Mouse (Mus musculus) intestine, embryonic 14.5 days (tissue): ENCODE measurements at regions not wholly inside any gene's neighbourhood (a gene's known extent, or its start where the extent isn't known, plus 50 kb on each side); places are given as distances from the start of the nearest gene placed in this dataset.
A peak's percentile ranks its signal among the peaks of the same experiment; 100 is the strongest.

ENCODE experiments used
- ATAC-seq: fragments of 200-750 bp; cut with Nextera tagmentation; replicated peaks from 2 replicates; pipeline ENCODE4 v1.8.0; 2017; ENCODE audit warnings: low read depth, moderate number of reproducible peaks, moderate TSS enrichment, moderate library complexity; ENCODE audit not compliant: low FRiP score, low TSS enrichment
- DNase-seq: peaks from one replicate; pipeline ENCODE4 v3.0.0-alpha.2; 2018; ENCODE audit warnings: low spot score
- H3K27ac ChIP-seq: fragments of 300-500 bp; sonication (generic); 2 replicates; pipeline ENCODE4 v1.5.1; 2014; ENCODE audit warnings: low read depth, mild to moderate bottlenecking, control low read depth
- H3K27me3 ChIP-seq: fragments of 300-500 bp; sonication (generic); replicated peaks from 2 replicates; pipeline ENCODE4 v1.6.1; 2014; ENCODE audit warnings: low read length, control low read depth; ENCODE audit not compliant: control insufficient read depth, insufficient read depth
- H3K36me3 ChIP-seq: fragments of 300-500 bp; sonication (generic); 2 replicates; pipeline ENCODE4 v1.6.1; 2014; ENCODE audit warnings: low read length, control low read depth; ENCODE audit not compliant: control insufficient read depth, insufficient read depth
- H3K4me1 ChIP-seq: fragments of 300-500 bp; sonication (generic); replicated peaks from 2 replicates; pipeline ENCODE4 v1.6.1; 2014; ENCODE audit warnings: low read length, control low read depth, mixed read lengths; ENCODE audit not compliant: control insufficient read depth, insufficient read depth
- H3K4me2 ChIP-seq: fragments of 300-500 bp; sonication (generic); 2 replicates; pipeline ENCODE4 v1.6.1; 2014; ENCODE audit warnings: low read length
- H3K4me3 ChIP-seq: fragments of 300-500 bp; sonication (generic); 2 replicates; pipeline ENCODE4 v1.5.1; 2014; ENCODE audit warnings: low read depth, low read length, control low read depth, mixed read lengths
- H3K9ac ChIP-seq: fragments of 300-500 bp; sonication (generic); 2 replicates; pipeline ENCODE4 v1.6.1; 2014; ENCODE audit warnings: mild to moderate bottlenecking, low read length
- H3K9me3 ChIP-seq: fragments of 300-500 bp; sonication (generic); 2 replicates; pipeline ENCODE4 v1.6.1; 2016; ENCODE audit warnings: low read length, control low read depth; ENCODE audit not compliant: control insufficient read depth
- WGBS: fragments of 180-500 bp; shearing (Covaris S2); extraction: QIAGEN DNeasy Blood & Tissue Kit; methylation state at CpG from one replicate; pipeline ENCODE4 v1.1.7; 2014; 5-methylcytosine and 5-hydroxymethylcytosine counted together

DNA sequence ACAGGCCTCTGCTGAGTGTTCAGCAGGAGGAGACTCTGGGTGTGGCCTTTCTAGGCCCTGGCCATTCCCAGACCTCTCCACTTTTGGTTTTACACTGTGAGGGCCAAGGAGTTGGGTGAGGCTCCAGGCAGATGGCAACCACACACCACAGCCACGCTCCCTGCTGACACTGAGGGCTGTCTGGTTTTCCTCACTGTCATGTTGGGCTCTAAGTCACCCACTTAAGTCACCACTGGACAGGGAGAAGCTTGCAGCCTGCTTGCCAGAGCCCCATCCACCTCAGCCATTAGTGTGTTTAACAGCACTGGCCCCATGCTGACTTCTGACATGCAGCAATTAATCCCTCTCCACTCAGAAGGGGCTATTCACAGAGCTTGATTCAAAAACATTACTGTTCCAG, 170.6 kb downstream of the Sec61b start:
- peaks cover 6% of the 10 kb centered on the region; the same call in 1 of the 2 replicates for H3K4me1 ChIP-seq
- DNase-seq = no peak
- no peak overlapping the region for H3K4me3 ChIP-seq
- 0 out of 2 replicates have a peak, but pooled peaks have one; percentile 27 for ATAC-seq
- H3K27ac ChIP-seq = peak overlapping the region; percentile 16; the same call in 1 of the 2 replicates
- H3K9ac ChIP-seq = no peak overlapping the region
- no peaks in the 10 kb centered on the region for H3K27me3 ChIP-seq
- peaks cover 2% of the 10 kb centered on the region; the same call in 1 of the 2 replicates for H3K9me3 ChIP-seq
- H3K36me3 ChIP-seq = no peaks in the 10 kb centered on the region
- WGBS = 19% methylated on average over 1 of the region's 1 CpGs
- no peak overlapping the region for H3K4me2 ChIP-seq

DNA sequence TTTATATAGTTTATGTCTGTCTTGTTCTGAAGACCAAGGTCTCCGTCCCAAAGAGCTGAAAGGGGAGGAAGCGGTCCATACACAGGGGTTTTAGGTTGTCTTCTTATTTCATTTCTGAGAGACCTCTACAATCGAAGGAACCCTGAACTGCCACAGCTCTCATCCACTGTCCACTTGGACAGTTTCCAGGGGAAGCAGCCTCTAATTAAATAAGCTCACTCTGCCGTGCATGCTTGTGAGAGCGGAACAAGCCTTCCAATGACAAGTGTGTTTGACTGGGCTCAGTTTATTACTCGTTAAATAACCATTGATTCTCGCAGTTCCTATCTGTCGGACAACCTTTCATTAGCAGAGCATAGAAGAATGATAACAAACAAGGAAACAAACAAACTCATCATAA, 174.2 kb downstream of the Sec61b start:
- Histone ChIP-seq H3K9me3 (peaks cover 2% of the 10 kb centered on the region; the same call in 1 of the 2 replicates), H3K27ac (no peak overlapping the region), H3K4me2 (no peak overlapping the region), H3K4me1 (peaks cover 6% of the 10 kb centered on the region; the same call in 1 of the 2 replicates), H3K36me3 (no peaks in the 10 kb centered on the region), H3K9ac (no peak overlapping the region), H3K27me3 (no peaks in the 10 kb centered on the region), H3K4me3 (no peak overlapping the region)
- ATAC-seq (no peak), DNase-seq (peak; percentile 36)
- WGBS = 69% methylated on average over 8 of the region's 8 CpGs

DNA sequence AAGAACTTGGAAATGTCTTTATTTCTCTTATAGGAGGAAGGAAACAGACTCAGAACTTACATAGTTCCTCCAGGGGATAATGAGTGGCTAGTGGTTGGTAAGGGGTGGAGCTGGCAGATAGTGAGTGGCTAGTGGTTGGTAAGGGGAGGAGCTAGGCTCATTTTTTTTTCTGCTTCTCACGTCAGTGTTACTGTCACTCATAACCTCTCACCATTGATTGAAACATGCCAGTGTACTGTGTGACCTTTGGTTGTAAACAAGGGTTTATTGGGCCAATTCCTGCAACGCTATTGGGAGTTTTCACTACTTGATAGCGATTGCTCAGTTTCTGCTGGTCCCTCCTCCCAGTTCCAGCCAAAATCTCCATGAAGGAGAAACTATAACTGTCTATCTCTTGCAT, 175.5 kb downstream of the Sec61b start:
- peaks cover 2% of the 10 kb centered on the region; the same call in 1 of the 2 replicates for H3K9me3 ChIP-seq
- H3K27ac ChIP-seq = no peak overlapping the region
- H3K4me3 ChIP-seq = no peak overlapping the region
- 70% methylated on average over 3 of the region's 3 CpGs for WGBS
- no peaks in the 10 kb centered on the region for H3K36me3 ChIP-seq
- no peak for ATAC-seq
- no peaks in the 10 kb centered on the region for H3K27me3 ChIP-seq
- H3K9ac ChIP-seq = no peak overlapping the region
- H3K4me1 ChIP-seq = peaks cover 4% of the 10 kb centered on the region; the same call in 1 of the 2 replicates
- peak; percentile 4 for DNase-seq
- H3K4me2 ChIP-seq = no peak overlapping the region

DNA sequence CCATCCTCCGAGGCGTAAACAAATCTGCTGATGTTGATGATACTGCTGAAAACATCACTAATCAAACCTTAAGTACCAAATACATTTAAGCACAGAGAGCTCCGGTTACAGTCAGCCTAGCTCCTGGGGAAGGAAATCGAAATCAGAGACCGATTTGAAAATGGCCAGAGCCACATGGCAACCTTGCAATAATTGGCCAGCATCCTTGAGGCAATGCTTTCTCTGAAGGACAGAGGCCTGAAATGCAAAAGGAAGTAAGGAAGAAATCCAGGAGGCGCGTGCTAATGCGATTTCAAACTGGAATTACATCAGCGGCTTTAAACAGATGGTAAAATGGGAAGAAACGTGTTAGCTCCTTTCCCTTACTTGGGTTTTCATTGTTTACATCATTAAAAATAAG, 177.1 kb downstream of the Sec61b start:
- H3K27ac ChIP-seq = peak overlapping the region; percentile 27; the same call in 1 of the 2 replicates
- H3K4me1 ChIP-seq = no peaks in the 10 kb centered on the region; the same call in 1 of the 2 replicates
- DNase-seq = no peak
- H3K4me2 ChIP-seq = no peak overlapping the region
- no peaks in the 10 kb centered on the region for H3K36me3 ChIP-seq
- H3K9me3 ChIP-seq = peaks cover 2% of the 10 kb centered on the region; the same call in 1 of the 2 replicates
- no peak overlapping the region for H3K4me3 ChIP-seq
- no peak for ATAC-seq
- 36% methylated on average over 10 of the region's 10 CpGs for WGBS
- no peaks in the 10 kb centered on the region for H3K27me3 ChIP-seq
- H3K9ac ChIP-seq = no peak overlapping the region

DNA sequence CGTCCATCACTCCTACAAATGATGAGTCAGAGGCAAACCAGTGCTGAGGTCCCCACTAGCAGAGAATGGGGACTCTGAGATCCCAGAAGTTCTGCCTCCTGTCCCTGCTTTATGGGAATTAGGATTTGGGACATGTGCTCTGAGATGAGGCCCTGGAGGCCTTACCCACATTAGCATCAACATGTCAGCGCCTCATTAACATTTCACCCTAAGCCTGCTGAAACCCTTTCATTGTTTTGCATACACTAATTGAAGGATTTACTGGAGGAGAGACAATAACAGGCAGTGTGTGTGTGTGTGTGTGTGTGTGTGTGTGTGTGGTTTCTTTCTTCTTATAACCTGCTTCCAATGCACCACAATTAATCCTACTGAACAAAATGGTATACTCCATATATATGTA, 178.7 kb downstream of the Sec61b start:
- no peaks in the 10 kb centered on the region for H3K36me3 ChIP-seq
- WGBS = 89% methylated on average over 2 of the region's 2 CpGs
- no peak overlapping the region for H3K9ac ChIP-seq
- no peaks in the 10 kb centered on the region for H3K27me3 ChIP-seq
- ATAC-seq = no peak
- no peak for DNase-seq
- no peak overlapping the region for H3K27ac ChIP-seq
- H3K4me1 ChIP-seq = no peaks in the 10 kb centered on the region; the same call in 1 of the 2 replicates
- no peak overlapping the region for H3K4me2 ChIP-seq
- no peak overlapping the region for H3K4me3 ChIP-seq
- no peaks in the 10 kb centered on the region for H3K9me3 ChIP-seq

DNA sequence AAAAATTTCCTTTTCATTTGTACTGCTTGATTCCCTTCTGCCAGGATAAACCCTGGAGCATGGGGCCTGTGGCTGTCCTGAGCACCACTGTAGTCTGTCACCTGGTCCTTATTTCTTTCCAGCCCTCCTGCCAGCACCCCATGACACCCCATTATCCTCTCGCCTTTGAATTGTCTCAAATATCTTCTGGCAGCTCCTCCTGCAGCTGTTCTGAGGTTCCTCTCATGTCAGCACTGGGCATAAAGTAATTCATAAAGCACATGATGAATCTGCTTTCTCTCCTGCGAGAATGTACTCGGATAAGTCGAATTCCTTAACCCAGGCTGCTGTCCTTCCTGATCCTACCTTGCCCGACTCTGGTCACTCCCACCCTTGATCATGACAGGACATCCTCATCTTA, 195.1 kb downstream of the Sec61b start:
- Histone ChIP-seq H3K4me1 (no peaks in the 10 kb centered on the region), H3K27me3 (no peaks in the 10 kb centered on the region), H3K36me3 (no peaks in the 10 kb centered on the region), H3K9ac (no peak overlapping the region), H3K4me2 (no peak overlapping the region), H3K4me3 (no peak overlapping the region), H3K9me3 (no peaks in the 10 kb centered on the region), H3K27ac (no peak overlapping the region)
- no peak for DNase-seq
- ATAC-seq = no peak
- WGBS = 67% methylated on average over 5 of the region's 5 CpGs

DNA sequence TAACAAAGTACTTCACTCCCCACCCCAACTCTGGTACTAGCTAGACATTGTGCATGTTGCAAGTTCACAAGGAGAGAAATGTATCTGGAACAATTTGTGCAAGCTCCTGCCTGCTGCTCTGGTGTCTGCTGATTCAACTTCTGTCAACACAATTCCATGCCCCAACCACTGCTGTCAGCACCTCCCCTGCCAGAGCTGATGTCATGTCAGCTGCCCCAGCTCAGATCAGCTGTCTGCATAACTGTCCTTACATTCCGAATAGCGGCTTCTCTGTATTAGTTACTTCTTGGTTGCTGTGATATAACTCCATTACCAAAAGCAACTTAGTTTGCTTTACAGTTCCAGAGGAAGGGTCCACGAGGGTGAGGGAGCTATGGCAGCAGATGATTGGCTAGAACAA, 196.0 kb downstream of the Sec61b start:
- no peaks in the 10 kb centered on the region for H3K27me3 ChIP-seq
- H3K4me1 ChIP-seq = no peaks in the 10 kb centered on the region
- H3K4me3 ChIP-seq = no peak overlapping the region
- no peak for ATAC-seq
- H3K9me3 ChIP-seq = no peaks in the 10 kb centered on the region
- DNase-seq = peak; percentile 34
- WGBS = 63% methylated on average over 3 of the region's 3 CpGs
- H3K4me2 ChIP-seq = no peak overlapping the region
- no peak overlapping the region for H3K27ac ChIP-seq
- no peak overlapping the region for H3K9ac ChIP-seq
- no peaks in the 10 kb centered on the region for H3K36me3 ChIP-seq

DNA sequence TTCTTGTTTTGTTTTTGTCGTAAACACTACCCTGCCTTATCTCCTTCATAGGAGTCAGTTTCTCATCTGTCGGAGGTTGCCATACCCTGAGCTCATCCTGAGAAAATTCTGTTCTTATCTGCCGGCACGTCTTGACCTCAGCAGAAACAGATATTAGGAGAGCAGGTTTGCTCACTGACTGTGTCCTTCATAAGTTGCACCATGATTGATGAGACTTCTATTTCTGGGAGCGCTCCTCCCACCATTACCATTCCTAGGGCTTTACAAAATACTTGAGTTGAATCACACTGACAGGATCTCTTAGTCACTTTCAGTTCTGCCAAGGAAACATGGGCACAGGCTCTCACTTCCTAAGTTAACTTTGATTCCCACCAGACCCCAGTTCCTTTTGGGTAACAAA, 196.9 kb downstream of the Sec61b start:
- 82% methylated on average over 5 of the region's 5 CpGs for WGBS
- Histone ChIP-seq H3K27me3 (no peaks in the 10 kb centered on the region), H3K9me3 (no peaks in the 10 kb centered on the region), H3K4me2 (no peak overlapping the region), H3K36me3 (no peaks in the 10 kb centered on the region), H3K27ac (no peak overlapping the region), H3K9ac (no peak overlapping the region), H3K4me3 (no peak overlapping the region), H3K4me1 (no peaks in the 10 kb centered on the region)
- ATAC-seq = no peak
- peak; percentile 6 for DNase-seq

DNA sequence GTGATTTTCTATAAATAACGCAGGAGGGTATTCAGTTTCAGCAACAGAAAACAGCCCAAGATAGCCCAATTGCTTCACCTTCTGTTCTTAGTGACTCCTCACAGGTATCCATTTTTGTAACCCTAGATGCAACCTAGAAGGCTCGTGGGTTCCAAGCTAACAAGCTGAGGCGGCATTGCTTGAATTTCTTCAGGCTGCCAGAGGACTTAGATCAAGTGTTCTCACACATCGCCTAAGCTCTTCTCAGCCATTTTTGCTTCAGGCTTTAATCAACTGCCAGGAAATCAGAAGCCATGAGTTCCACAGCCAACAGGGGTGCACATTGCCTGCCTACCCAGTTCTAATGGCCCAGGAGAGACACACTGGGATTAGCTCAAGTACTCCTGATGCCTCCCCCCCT, 206.7 kb downstream of the Sec61b start:
- H3K27ac ChIP-seq = no peak overlapping the region
- DNase-seq = no peak
- WGBS = 96% methylated on average over 4 of the region's 4 CpGs
- no peak for ATAC-seq
- no peaks in the 10 kb centered on the region for H3K36me3 ChIP-seq
- no peaks in the 10 kb centered on the region for H3K9me3 ChIP-seq
- no peaks in the 10 kb centered on the region for H3K4me1 ChIP-seq
- H3K4me3 ChIP-seq = no peak overlapping the region
- H3K9ac ChIP-seq = no peak overlapping the region
- no peaks in the 10 kb centered on the region for H3K27me3 ChIP-seq
- no peak overlapping the region for H3K4me2 ChIP-seq
